Mouse (Mus musculus): ENCODE results near the gene Trio. TPM values are rescaled to one million over a fixed set of nuclear protein-coding genes. Genes with fewer than 3 reads are reported as not detected.

Trio gene
- polyA plus RNA-seq, 1 experiment from 2014 or later = 8.8 TPM

- DNase-seq (ENCODE audit: low spot score) (no peak), ATAC-seq (ENCODE audit: low FRiP score, low TSS enrichment) (no peak)
- H3K4me3 ChIP-seq (ENCODE audit: low read depth, low read length) = no peak overlapping the region
- WGBS = 35% methylated on average over 11 of the region's 11 CpGs
- no peaks in the 10 kb centered on the region for H3K27me3 ChIP-seq (ENCODE audit: control insufficient read depth, insufficient read depth, low read length)
- peak overlapping the region; percentile 40 for H3K27ac ChIP-seq (replicated peaks)
- no peaks in the 10 kb centered on the region; the same call in 1 of the 2 replicates for H3K4me1 ChIP-seq (replicated peaks; ENCODE audit: control insufficient read depth, insufficient read depth)
- H3K9ac ChIP-seq (ENCODE audit: low read length) = no peak overlapping the region
- H3K36me3 ChIP-seq (ENCODE audit: control insufficient read depth, insufficient read depth, low read length) = no peaks in the 10 kb centered on the region
- H3K9me3 ChIP-seq (ENCODE audit: control insufficient read depth, low read length) = no peaks in the 10 kb centered on the region
- no peak overlapping the region for H3K4me2 ChIP-seq (replicated peaks; ENCODE audit: low read depth)
- TF ChIP-seq EP300 (optimal IDR thresholded peaks at IDR 0.05) (no peak), CTCF (IDR thresholded peaks at IDR 0.05; ENCODE audit: low read depth) (no peak)
Observed at GRCm38 (mm10) chr15:27702031-27702971, 323.3 kb downstream of the Trio start.

DNA sequence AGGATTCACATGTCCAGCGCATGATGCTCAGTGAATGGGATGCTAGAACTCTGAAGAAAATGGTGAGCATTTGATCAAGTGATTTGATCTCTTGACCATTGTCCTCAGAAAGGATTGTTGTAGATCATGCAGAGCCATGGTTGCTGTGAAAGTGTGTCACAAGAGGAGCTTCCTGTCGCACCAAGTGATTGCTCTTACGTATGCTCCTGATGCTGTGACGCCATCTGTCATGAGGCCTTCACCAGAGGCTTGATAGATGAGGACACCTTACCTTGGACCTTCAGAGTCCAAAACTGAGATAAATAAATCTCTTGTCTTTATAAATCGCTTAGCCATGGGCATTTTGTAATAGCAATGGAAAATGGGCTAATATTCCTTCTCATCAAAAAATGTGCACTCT, 328.0 kb downstream of the Trio start:
- 89% methylated on average over 5 of the region's 5 CpGs for WGBS
- TF ChIP-seq EP300 (optimal IDR thresholded peaks at IDR 0.05) = no peak
- TF ChIP-seq CTCF (IDR thresholded peaks at IDR 0.05; ENCODE audit: low read depth) = no peak
- Histone ChIP-seq H3K9ac (ENCODE audit: low read length) (no peak overlapping the region), H3K36me3 (ENCODE audit: control insufficient read depth, insufficient read depth, low read length) (no peaks in the 10 kb centered on the region), H3K27ac (replicated peaks) (no peak overlapping the region), H3K4me2 (replicated peaks; ENCODE audit: low read depth) (no peak overlapping the region), H3K9me3 (ENCODE audit: control insufficient read depth, low read length) (no peaks in the 10 kb centered on the region), H3K27me3 (ENCODE audit: control insufficient read depth, insufficient read depth, low read length) (no peaks in the 10 kb centered on the region), H3K4me1 (replicated peaks; ENCODE audit: control insufficient read depth, insufficient read depth) (no peaks in the 10 kb centered on the region; the same call in 1 of the 2 replicates), H3K4me3 (ENCODE audit: low read depth, low read length) (no peak overlapping the region)
- ATAC-seq (ENCODE audit: low FRiP score, low TSS enrichment) = no peak
- no peak for DNase-seq (ENCODE audit: low spot score)

- ATAC-seq (ENCODE audit: low FRiP score, low TSS enrichment) = no peak
- H3K27ac ChIP-seq (replicated peaks) = no peak overlapping the region
- WGBS = 85% methylated on average over 10 of the region's 10 CpGs
- H3K36me3 ChIP-seq (ENCODE audit: control insufficient read depth, insufficient read depth, low read length) = no peaks in the 10 kb centered on the region
- H3K4me2 ChIP-seq (replicated peaks; ENCODE audit: low read depth) = no peak overlapping the region
- H3K9me3 ChIP-seq (ENCODE audit: control insufficient read depth, low read length) = no peaks in the 10 kb centered on the region
- DNase-seq (ENCODE audit: low spot score) = no peak
- H3K4me1 ChIP-seq (replicated peaks; ENCODE audit: control insufficient read depth, insufficient read depth) = no peaks in the 10 kb centered on the region
- no peaks in the 10 kb centered on the region for H3K27me3 ChIP-seq (ENCODE audit: control insufficient read depth, insufficient read depth, low read length)
- H3K4me3 ChIP-seq (ENCODE audit: low read depth, low read length) = no peak overlapping the region
- H3K9ac ChIP-seq (ENCODE audit: low read length) = no peak overlapping the region
- no peak for TF ChIP-seq CTCF (IDR thresholded peaks at IDR 0.05; ENCODE audit: low read depth)
- TF ChIP-seq EP300 (optimal IDR thresholded peaks at IDR 0.05) = no peak
Observed at GRCm38 (mm10) chr15:27693235-27693634, 332.4 kb downstream of the Trio start.

GRCm38 (mm10) chr15:27692161-27692560, 333.5 kb downstream of the Trio start:
- Histone ChIP-seq H3K36me3 (ENCODE audit: control insufficient read depth, insufficient read depth, low read length) (no peaks in the 10 kb centered on the region), H3K9me3 (ENCODE audit: control insufficient read depth, low read length) (no peaks in the 10 kb centered on the region), H3K4me1 (replicated peaks; ENCODE audit: control insufficient read depth, insufficient read depth) (no peaks in the 10 kb centered on the region), H3K27ac (replicated peaks) (no peak overlapping the region), H3K27me3 (ENCODE audit: control insufficient read depth, insufficient read depth, low read length) (no peaks in the 10 kb centered on the region), H3K4me2 (replicated peaks; ENCODE audit: low read depth) (no peak overlapping the region), H3K4me3 (ENCODE audit: low read depth, low read length) (no peak overlapping the region), H3K9ac (ENCODE audit: low read length) (no peak overlapping the region)
- DNase-seq (ENCODE audit: low spot score) (no peak), ATAC-seq (ENCODE audit: low FRiP score, low TSS enrichment) (no peak)
- TF ChIP-seq EP300 (optimal IDR thresholded peaks at IDR 0.05) (no peak), CTCF (IDR thresholded peaks at IDR 0.05; ENCODE audit: low read depth) (no peak)
- 82% methylated on average over 7 of the region's 7 CpGs for WGBS

DNA sequence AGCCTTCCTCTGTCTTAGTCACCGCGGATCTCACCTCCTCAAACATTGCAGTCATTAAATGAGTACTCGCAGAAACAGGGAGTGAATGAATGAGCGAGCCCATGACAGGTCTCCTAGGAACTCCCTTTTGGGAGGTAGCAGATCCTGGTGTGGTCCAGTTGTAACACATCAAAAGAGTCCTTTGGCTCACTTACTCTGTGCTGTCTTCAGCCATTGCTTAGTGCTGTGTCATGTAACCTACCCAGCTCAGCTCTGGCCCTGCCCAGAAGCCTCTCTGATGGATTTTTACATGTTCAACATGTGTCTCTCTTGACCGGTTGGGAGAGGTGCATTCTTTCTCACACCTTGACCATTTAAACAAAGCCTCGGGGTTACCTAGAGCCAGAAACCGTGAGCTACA, 334.4 kb downstream of the Trio start:
- H3K9ac ChIP-seq (ENCODE audit: low read length) = no peak overlapping the region
- H3K4me3 ChIP-seq (ENCODE audit: low read depth, low read length) = no peak overlapping the region
- no peaks in the 10 kb centered on the region for H3K36me3 ChIP-seq (ENCODE audit: control insufficient read depth, insufficient read depth, low read length)
- no peaks in the 10 kb centered on the region for H3K9me3 ChIP-seq (ENCODE audit: control insufficient read depth, low read length)
- H3K4me2 ChIP-seq (replicated peaks; ENCODE audit: low read depth) = no peak overlapping the region
- no peak for ATAC-seq (ENCODE audit: low FRiP score, low TSS enrichment)
- no peak for DNase-seq (ENCODE audit: low spot score)
- H3K4me1 ChIP-seq (replicated peaks; ENCODE audit: control insufficient read depth, insufficient read depth) = no peaks in the 10 kb centered on the region
- H3K27me3 ChIP-seq (ENCODE audit: control insufficient read depth, insufficient read depth, low read length) = no peaks in the 10 kb centered on the region
- TF ChIP-seq CTCF (IDR thresholded peaks at IDR 0.05; ENCODE audit: low read depth) (no peak), EP300 (optimal IDR thresholded peaks at IDR 0.05) (no peak)
- 75% methylated on average over 7 of the region's 7 CpGs for WGBS
- no peak overlapping the region for H3K27ac ChIP-seq (replicated peaks)

DNA sequence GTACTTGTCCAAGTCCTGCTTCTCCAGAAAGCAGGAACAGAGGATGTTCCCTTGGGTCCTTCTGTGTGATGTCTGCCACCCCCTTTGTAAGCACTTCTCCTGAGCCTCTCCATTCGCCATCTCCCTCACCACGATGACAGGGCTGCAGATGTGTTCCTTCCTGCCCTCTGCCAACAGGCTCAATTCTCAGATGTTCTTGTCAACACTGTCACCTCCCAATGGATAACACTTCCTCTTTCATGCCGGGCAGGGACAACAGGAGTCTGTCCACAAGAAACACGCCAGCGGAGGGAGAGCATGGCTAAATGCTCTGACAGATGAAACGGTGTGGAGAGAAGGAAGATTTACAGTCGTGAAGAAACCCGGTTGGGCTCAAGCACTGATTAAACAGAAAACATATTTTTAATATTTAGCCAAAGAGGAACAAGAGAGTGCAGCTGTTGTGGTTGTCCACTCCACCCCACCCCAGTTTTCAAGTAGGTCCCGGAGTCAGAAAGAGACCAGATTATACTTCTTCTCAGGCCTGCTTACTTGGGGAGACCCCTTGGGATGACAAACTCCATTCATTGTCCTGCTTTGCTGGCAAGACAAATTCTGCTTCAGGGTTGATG, 337.5 kb downstream of the Trio start:
- Histone ChIP-seq H3K9ac (ENCODE audit: low read length) (no peak overlapping the region), H3K4me3 (ENCODE audit: low read depth, low read length) (no peak overlapping the region), H3K9me3 (ENCODE audit: control insufficient read depth, low read length) (no peaks in the 10 kb centered on the region), H3K27me3 (ENCODE audit: control insufficient read depth, insufficient read depth, low read length) (no peaks in the 10 kb centered on the region), H3K4me2 (replicated peaks; ENCODE audit: low read depth) (no peak overlapping the region), H3K36me3 (ENCODE audit: control insufficient read depth, insufficient read depth, low read length) (no peaks in the 10 kb centered on the region), H3K4me1 (replicated peaks; ENCODE audit: control insufficient read depth, insufficient read depth) (no peaks in the 10 kb centered on the region), H3K27ac (replicated peaks) (no peak overlapping the region)
- no peak for DNase-seq (ENCODE audit: low spot score)
- TF ChIP-seq CTCF (IDR thresholded peaks at IDR 0.05; ENCODE audit: low read depth) (no peak), EP300 (optimal IDR thresholded peaks at IDR 0.05) (no peak)
- ATAC-seq (ENCODE audit: low FRiP score, low TSS enrichment) = 0 out of 2 replicates have a peak, but pooled peaks have one; percentile 24
- WGBS = 52% methylated on average over 9 of the region's 9 CpGs

All from stomach, postnatal 0 days (tissue).